Mouse (Mus musculus): ENCODE results near the gene Gm49380. TPM values are rescaled to one million over a fixed set of nuclear protein-coding genes. Genes with fewer than 3 reads are reported as not detected.

Gm49380 gene
- polyA plus RNA-seq, 1 experiment from 2014 or later, result 0.17 TPM

DNA sequence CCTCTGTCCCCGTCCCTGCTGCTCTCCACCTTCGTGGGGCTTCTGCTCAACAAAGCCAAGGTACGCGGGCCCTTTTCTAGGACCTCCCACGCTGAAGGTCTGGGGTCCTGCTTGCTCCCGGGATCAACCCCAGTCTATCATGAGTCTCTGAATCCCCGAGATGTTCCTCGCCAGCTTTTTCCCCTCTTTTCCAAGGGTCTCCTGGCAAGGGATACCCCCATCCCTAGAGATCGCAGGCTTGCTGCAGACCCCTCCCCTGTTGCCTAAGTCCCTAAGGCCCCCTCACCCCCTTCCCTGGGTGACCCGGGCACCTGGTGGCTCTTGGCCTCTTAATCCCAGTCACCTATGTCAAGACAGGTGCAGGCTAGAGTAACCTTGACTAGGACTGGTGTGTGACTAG is 28.0 kb downstream of the Gm49380 start:
- peak overlapping the region; percentile 99 for H3K4me2 ChIP-seq
- no peaks in the 10 kb centered on the region for H3K36me3 ChIP-seq
- no peak overlapping the region; the same call in 1 of the 2 replicates for H3K27ac ChIP-seq
- 3% methylated on average over 10 of the region's 10 CpGs for WGBS
- peak overlapping the region; percentile 65 for H3K4me3 ChIP-seq (replicated peaks)
- H3K9ac ChIP-seq, result peak overlapping the region; percentile 73
- peaks cover 88% of the 10 kb centered on the region for H3K4me1 ChIP-seq
- H3K27me3 ChIP-seq, result peaks cover 20% of the 10 kb centered on the region
- no peaks in the 10 kb centered on the region for H3K9me3 ChIP-seq (replicated peaks)
- ATAC-seq (replicated peaks; ENCODE audit: low FRiP score), result peak; percentile 3; the same call in 1 of the 2 replicates

DNA sequence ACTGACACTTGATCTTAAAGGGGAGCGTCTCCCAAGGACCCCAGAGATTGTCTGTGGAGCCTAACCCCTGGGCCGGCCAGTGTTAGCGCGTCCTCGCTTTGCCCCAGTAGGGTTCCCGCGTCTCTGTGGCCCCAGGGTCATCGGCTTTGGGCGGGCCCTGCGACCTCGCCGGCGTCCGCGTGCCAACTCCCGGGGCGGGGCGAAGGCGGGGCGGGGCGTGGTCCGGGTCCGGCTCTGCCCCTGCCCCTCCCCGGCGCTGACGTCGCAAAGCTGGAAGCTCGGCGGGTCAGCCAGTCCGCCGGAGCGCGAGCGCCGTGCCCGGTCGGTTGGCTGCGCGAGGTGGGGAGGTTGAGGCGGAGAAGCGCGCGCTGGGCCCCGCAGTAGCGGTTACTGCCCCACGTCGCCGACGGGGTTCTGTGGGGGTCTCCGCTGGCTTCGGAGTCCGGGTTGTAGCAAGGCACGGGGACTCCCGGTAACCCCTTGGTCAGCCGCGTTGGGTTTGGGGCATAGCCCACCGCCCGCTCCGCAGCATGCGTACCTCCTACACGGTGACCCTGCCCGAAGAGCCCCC is 28.6 kb downstream of the Gm49380 start:
- peak; percentile 61 for ATAC-seq (replicated peaks; ENCODE audit: low FRiP score)
- H3K9me3 ChIP-seq (replicated peaks), result no peaks in the 10 kb centered on the region
- H3K4me1 ChIP-seq, result peaks cover 88% of the 10 kb centered on the region
- peak overlapping the region; percentile 99 for H3K4me2 ChIP-seq
- peaks cover 20% of the 10 kb centered on the region for H3K27me3 ChIP-seq
- H3K9ac ChIP-seq, result peak overlapping the region; percentile 73
- H3K36me3 ChIP-seq, result no peaks in the 10 kb centered on the region
- under 1% methylated on average over 55 of the region's 62 CpGs for WGBS
- peak overlapping the region; percentile 71 for H3K27ac ChIP-seq
- peak overlapping the region; percentile 65 for H3K4me3 ChIP-seq (replicated peaks)

DNA sequence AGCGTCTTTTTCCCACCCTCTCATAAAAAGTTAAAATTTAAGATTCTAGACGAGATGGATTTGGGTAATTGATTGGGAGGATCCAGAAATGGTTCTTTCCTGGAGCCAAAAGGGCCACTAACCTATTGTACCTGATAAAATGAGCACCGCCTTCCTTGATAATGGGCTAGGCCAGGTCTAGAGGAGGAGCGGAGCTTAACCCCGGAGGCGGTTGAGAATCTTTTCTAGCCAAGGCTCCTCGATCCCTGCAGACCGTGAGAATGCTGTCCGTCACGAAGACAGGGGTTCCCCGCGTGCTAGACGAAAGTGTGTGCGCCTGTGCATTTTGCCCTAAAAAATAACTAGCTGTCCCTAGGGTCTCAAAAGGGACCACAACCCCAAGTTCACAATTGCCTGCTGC is 29.1 kb downstream of the Gm49380 start:
- peak overlapping the region; percentile 73 for H3K9ac ChIP-seq
- H3K4me2 ChIP-seq, result peak overlapping the region; percentile 99
- H3K4me3 ChIP-seq (replicated peaks), result peak overlapping the region; percentile 65
- no peak for ATAC-seq (replicated peaks; ENCODE audit: low FRiP score)
- peaks cover 88% of the 10 kb centered on the region for H3K4me1 ChIP-seq
- H3K27me3 ChIP-seq, result peaks cover 20% of the 10 kb centered on the region
- peak overlapping the region; percentile 71 for H3K27ac ChIP-seq
- no peaks in the 10 kb centered on the region for H3K9me3 ChIP-seq (replicated peaks)
- WGBS, result 0% methylated on average over 14 of the region's 14 CpGs
- H3K36me3 ChIP-seq, result no peaks in the 10 kb centered on the region

GRCm38 (mm10) chr9:44083392-44084121 is 29.7 kb downstream of the Gm49380 start:
- 9% methylated on average over 23 of the region's 23 CpGs for WGBS
- Histone ChIP-seq H3K36me3 (no peaks in the 10 kb centered on the region), H3K9ac (peak overlapping the region; percentile 73), H3K9me3 (replicated peaks) (no peaks in the 10 kb centered on the region), H3K27me3 (peaks cover 20% of the 10 kb centered on the region), H3K4me1 (peaks cover 88% of the 10 kb centered on the region), H3K4me2 (peak overlapping the region; percentile 99), H3K27ac (peak overlapping the region; percentile 71), H3K4me3 (replicated peaks) (peak overlapping the region; percentile 65)
- ATAC-seq (replicated peaks; ENCODE audit: low FRiP score), result 0 out of 2 replicates have a peak, but pooled peaks have one; percentile 12

DNA sequence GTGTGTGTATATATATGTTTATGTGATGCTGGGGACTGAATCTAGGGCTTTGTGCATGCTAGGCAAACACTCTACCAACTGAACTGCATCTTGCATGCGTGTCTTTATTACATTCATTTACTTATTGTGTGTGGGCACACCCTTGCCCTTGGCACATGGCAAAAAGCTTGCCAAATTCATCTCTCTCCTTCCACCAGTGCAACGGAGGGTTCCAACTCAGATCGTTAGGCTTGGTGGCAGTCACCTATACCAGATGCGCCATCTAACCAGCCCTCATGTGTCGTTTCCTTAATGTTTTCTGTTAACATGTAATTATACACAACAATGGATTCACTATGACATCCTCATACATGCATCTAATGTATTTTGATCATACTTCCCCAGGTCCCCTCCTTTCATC is 31.0 kb downstream of the Gm49380 start:
- ATAC-seq (replicated peaks; ENCODE audit: low FRiP score), result no peak
- H3K27ac ChIP-seq, result no peak overlapping the region
- no peak overlapping the region for H3K4me3 ChIP-seq (replicated peaks)

GRCm38 (mm10) chr9:44081581-44081980 is 31.7 kb downstream of the Gm49380 start:
- Histone ChIP-seq H3K27ac (no peak overlapping the region), H3K9me3 (replicated peaks) (no peaks in the 10 kb centered on the region), H3K9ac (no peak overlapping the region), H3K27me3 (peaks cover 20% of the 10 kb centered on the region), H3K4me1 (peaks cover 88% of the 10 kb centered on the region), H3K4me3 (replicated peaks) (no peak overlapping the region), H3K4me2 (no peak overlapping the region), H3K36me3 (no peaks in the 10 kb centered on the region)
- ATAC-seq (replicated peaks; ENCODE audit: low FRiP score), result no peak
- 61% methylated on average over 5 of the region's 5 CpGs for WGBS

More for the DNA sequence above, 31.0 kb downstream of the Gm49380 start:
- no peaks in the 10 kb centered on the region for H3K36me3 ChIP-seq
- 95% methylated on average over 5 of the region's 5 CpGs for WGBS
- peaks cover 20% of the 10 kb centered on the region for H3K27me3 ChIP-seq
- H3K4me1 ChIP-seq, result peaks cover 88% of the 10 kb centered on the region
- H3K9ac ChIP-seq, result no peak overlapping the region
- H3K4me2 ChIP-seq, result no peak overlapping the region
- no peaks in the 10 kb centered on the region for H3K9me3 ChIP-seq (replicated peaks)

- H3K27me3 ChIP-seq, result peaks cover 15% of the 10 kb centered on the region
- peaks cover 88% of the 10 kb centered on the region for H3K4me1 ChIP-seq
- WGBS, result 63% methylated on average over 5 of the region's 5 CpGs
- H3K9me3 ChIP-seq (replicated peaks), result no peaks in the 10 kb centered on the region
- H3K4me3 ChIP-seq (replicated peaks), result no peak overlapping the region
- ATAC-seq (replicated peaks; ENCODE audit: low FRiP score), result no peak
- no peak overlapping the region for H3K4me2 ChIP-seq
- H3K9ac ChIP-seq, result no peak overlapping the region
- no peaks in the 10 kb centered on the region for H3K36me3 ChIP-seq
- H3K27ac ChIP-seq, result peak overlapping the region; percentile 84
Measured at GRCm38 (mm10) chr9:44080953-44081352, 32.3 kb downstream of the Gm49380 start.

- Histone ChIP-seq H3K27ac (peak overlapping the region; percentile 87), H3K36me3 (no peaks in the 10 kb centered on the region), H3K9ac (no peak overlapping the region), H3K27me3 (peaks cover 11% of the 10 kb centered on the region; the same call in 1 of the 2 replicates), H3K4me3 (replicated peaks) (no peak overlapping the region), H3K4me1 (peaks cover 88% of the 10 kb centered on the region), H3K9me3 (replicated peaks) (no peaks in the 10 kb centered on the region), H3K4me2 (no peak overlapping the region)
- WGBS, result 50% methylated on average over 10 of the region's 10 CpGs
- ATAC-seq (replicated peaks; ENCODE audit: low FRiP score), result no peak; the same call in 1 of the 2 replicates
Measured at GRCm38 (mm10) chr9:44079997-44080780, 33.1 kb downstream of the Gm49380 start.

DNA sequence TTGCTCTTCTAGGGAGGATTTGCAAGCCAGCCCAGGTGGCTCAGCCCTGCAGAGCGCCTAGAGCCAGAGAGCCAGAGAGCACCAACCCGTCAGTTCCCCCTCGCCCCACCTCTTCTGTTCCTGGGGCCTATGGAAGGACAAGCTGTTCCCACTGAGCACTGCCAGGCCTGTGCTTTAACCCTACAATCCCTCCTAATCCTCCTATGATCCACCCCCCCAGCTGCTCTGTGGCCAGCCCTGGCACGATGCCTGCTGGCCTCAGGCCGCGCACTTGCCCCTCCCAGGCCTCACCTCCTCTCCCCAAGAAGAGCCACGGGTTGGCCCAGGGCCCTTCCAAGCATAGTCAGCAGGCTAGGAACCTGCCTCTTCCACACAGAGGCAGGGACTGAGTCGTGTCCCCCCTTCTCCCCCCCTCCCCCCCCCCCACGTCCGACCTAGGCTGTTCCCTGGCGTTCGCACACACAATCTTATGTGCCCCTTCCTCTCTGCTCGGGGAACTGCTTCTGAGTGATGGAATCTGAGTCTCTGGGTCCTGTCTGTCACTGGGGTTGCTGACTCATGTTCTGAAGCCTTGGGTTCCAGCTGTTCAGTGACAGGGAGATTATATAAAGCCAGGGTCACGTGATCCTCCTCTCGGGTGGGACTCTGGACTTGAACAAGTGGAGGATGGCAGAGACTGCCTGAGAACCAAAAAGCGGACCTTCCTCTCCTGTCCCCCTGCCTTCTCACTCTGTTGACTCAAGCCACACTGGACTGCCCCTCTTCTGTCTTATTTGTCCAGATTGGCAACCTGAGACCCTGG is 34.1 kb downstream of the Gm49380 start:
- Histone ChIP-seq H3K36me3 (no peaks in the 10 kb centered on the region), H3K27me3 (peaks cover 11% of the 10 kb centered on the region; the same call in 1 of the 2 replicates), H3K9me3 (replicated peaks) (no peaks in the 10 kb centered on the region), H3K9ac (no peak overlapping the region), H3K4me1 (peaks cover 81% of the 10 kb centered on the region), H3K4me2 (peak overlapping the region; percentile 9; the same call in 1 of the 2 replicates), H3K27ac (peak overlapping the region; percentile 87), H3K4me3 (replicated peaks) (no peak overlapping the region)
- peak; percentile 59 for ATAC-seq (replicated peaks; ENCODE audit: low FRiP score)
- WGBS, result 28% methylated on average over 15 of the region's 16 CpGs

DNA sequence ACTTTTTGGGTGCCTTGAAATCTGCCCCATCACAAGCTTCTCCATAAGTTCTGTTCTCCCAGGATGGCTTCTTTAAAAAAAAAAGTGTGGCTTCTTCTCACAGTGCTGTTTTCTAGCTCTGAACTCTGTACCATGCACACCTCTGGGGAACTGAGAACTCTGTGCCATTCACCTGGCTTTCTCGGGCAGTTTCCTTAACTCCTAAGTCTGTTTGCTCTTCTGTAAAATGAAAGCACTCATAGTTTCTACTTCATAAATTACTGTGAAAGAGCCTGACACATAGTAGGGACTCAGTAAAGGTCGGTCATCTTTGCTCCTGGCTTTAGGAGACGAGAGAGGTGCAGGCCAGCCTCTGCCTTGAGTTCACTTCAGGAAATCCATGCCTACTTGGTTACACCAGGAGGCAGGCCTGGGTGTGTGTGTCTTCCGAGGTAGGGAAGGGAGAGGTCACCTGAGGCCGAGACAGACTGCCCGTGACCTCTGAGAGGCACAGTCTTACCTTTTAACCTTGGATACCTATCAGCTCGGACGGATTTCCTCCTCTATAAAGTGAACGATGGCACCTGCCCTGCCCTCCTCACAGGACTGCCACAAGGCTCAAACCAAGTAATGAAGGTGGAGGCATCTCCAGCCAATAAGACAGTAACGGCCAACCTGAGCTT is 35.0 kb downstream of the Gm49380 start:
- H3K27me3 ChIP-seq, result peaks cover 8% of the 10 kb centered on the region; the same call in 1 of the 2 replicates
- no peak overlapping the region for H3K4me3 ChIP-seq (replicated peaks)
- H3K9ac ChIP-seq, result no peak overlapping the region
- 72% methylated on average over 10 of the region's 10 CpGs for WGBS
- H3K36me3 ChIP-seq, result no peaks in the 10 kb centered on the region
- no peak overlapping the region for H3K4me2 ChIP-seq
- ATAC-seq (replicated peaks; ENCODE audit: low FRiP score), result no peak
- H3K9me3 ChIP-seq (replicated peaks), result no peaks in the 10 kb centered on the region
- H3K27ac ChIP-seq, result peak overlapping the region; percentile 87
- H3K4me1 ChIP-seq, result peaks cover 72% of the 10 kb centered on the region
